8 mouse cellular contexts compared by ENCODE assay signal in genomic region chr13:47273487-47273886, GRCm38 (mm10).
DNase-seq lines count a peak whose midpoint lies in the region; ATAC-seq lines count a peak whose summit lies in the region.

No protein-coding gene starts in this region.

- ATAC-seq in heart, embryonic 12.5 days (ENCODE audit: insufficient number of reproducible peaks, low FRiP score): no peak
- ATAC-seq in activated CD4-positive, CD25-positive, alpha-beta regulatory T cell, adult 4 months: peak; percentile 54
- ATAC-seq in hindbrain, embryonic 16.5 days: peak; percentile 42; the same call in 1 of the 2 replicates
- ATAC-seq in midbrain, embryonic 14.5 days (ENCODE audit: low FRiP score, low TSS enrichment): no peak; the same call in 1 of the 2 replicates

- H3K36me3 ChIP-seq in heart, embryonic 12.5 days: no peaks in the 10 kb centered on the region
- H3K36me3 ChIP-seq in hindbrain, embryonic 16.5 days (ENCODE audit: control insufficient read depth, insufficient read depth, low read length): no peaks in the 10 kb centered on the region
- no peaks in the 10 kb centered on the region for H3K36me3 ChIP-seq in midbrain, embryonic 14.5 days (ENCODE audit: control insufficient read depth, insufficient read depth, low read length)

- 5% methylated on average over 11 of the region's 11 CpGs for WGBS in heart, embryonic 12.5 days
- 4% methylated on average over 11 of the region's 11 CpGs for WGBS in hindbrain, embryonic 16.5 days
- WGBS in midbrain, embryonic 14.5 days: 1% methylated on average over 11 of the region's 11 CpGs

- H3K9ac ChIP-seq in heart, embryonic 12.5 days: peak overlapping the region; percentile 66
- no peak overlapping the region for H3K9ac ChIP-seq in hindbrain, embryonic 16.5 days (ENCODE audit: low read depth, low read length)
- no peak overlapping the region; the same call in 1 of the 2 replicates for H3K9ac ChIP-seq in midbrain, embryonic 14.5 days (replicated peaks; ENCODE audit: low read length)

- H3K27me3 ChIP-seq in heart, embryonic 12.5 days (replicated peaks): no peaks in the 10 kb centered on the region
- H3K27me3 ChIP-seq in hindbrain, embryonic 16.5 days (replicated peaks; ENCODE audit: control insufficient read depth, insufficient read depth, low read length): no peaks in the 10 kb centered on the region
- H3K27me3 ChIP-seq in midbrain, embryonic 14.5 days (ENCODE audit: control insufficient read depth, insufficient read depth, low read length): no peaks in the 10 kb centered on the region

- peak overlapping the region; percentile 17 for H3K4me3 ChIP-seq in heart, embryonic 12.5 days
- no peak overlapping the region for H3K4me3 ChIP-seq in hindbrain, embryonic 16.5 days (ENCODE audit: low read length)
- H3K4me3 ChIP-seq in midbrain, embryonic 14.5 days (replicated peaks; ENCODE audit: low read depth, low read length): no peak overlapping the region

- peaks cover 31% of the 10 kb centered on the region for H3K4me1 ChIP-seq in heart, embryonic 12.5 days (replicated peaks)
- H3K4me1 ChIP-seq in hindbrain, embryonic 16.5 days (ENCODE audit: control insufficient read depth, insufficient read depth, low read depth, low read length): peaks cover 7% of the 10 kb centered on the region
- H3K4me1 ChIP-seq in midbrain, embryonic 14.5 days (ENCODE audit: control insufficient read depth, insufficient read depth, low read length): peaks cover 11% of the 10 kb centered on the region; the same call in 1 of the 2 replicates

- no peak overlapping the region for H3K27ac ChIP-seq in heart, embryonic 12.5 days (ENCODE audit: poor library complexity, severe bottlenecking)
- no peak overlapping the region for H3K27ac ChIP-seq in hindbrain, embryonic 16.5 days (ENCODE audit: low read depth, low read length)
- H3K27ac ChIP-seq in midbrain, embryonic 14.5 days (replicated peaks; ENCODE audit: low read depth, low read length): no peak overlapping the region; the same call in 1 of the 2 replicates

- H3K4me2 ChIP-seq in heart, embryonic 12.5 days: peak overlapping the region; percentile 61
- H3K4me2 ChIP-seq in hindbrain, embryonic 16.5 days (ENCODE audit: low read length): peak overlapping the region; percentile 42
- H3K4me2 ChIP-seq in midbrain, embryonic 14.5 days (ENCODE audit: low read length): peak overlapping the region; percentile 43

- DNase-seq in heart, adult 9 months (ENCODE audit: low spot score in 2 of 2): no peak
- DNase-seq in midbrain, embryonic 14.5 days: peak; percentile 74
- DNase-seq in frontal cortex, adult 2 months (ENCODE audit: extremely low spot score in 1 of 2, low spot score in 1 of 2): no peak
- no peak for DNase-seq in frontal cortex, postnatal 25 days (ENCODE audit: low spot score in 2 of 2)
- no peak for DNase-seq in layer of hippocampus, adult 18-20 months (ENCODE audit: low spot score in 2 of 2)

- no peaks in the 10 kb centered on the region for H3K9me3 ChIP-seq in heart, embryonic 12.5 days (replicated peaks)
- H3K9me3 ChIP-seq in hindbrain, embryonic 16.5 days (ENCODE audit: control insufficient read depth, low read length): no peaks in the 10 kb centered on the region
- no peaks in the 10 kb centered on the region for H3K9me3 ChIP-seq in midbrain, embryonic 14.5 days (ENCODE audit: control insufficient read depth, low read length)

Comparison
In these comparisons a context has a peak if more than half of its experiments do, and no peak if none do; other contexts are left out.
1. ATAC-seq: peak in activated CD4-positive, CD25-positive, alpha-beta regulatory T cell, adult 4 months (single experiment) and hindbrain, embryonic 16.5 days (single experiment); none in heart, embryonic 12.5 days (single experiment) and midbrain, embryonic 14.5 days (single experiment).
2. Peak in every context shown above with its lines, with median percentiles within 50 percentile points of each other: H3K4me2 ChIP-seq.